Mouse (Mus musculus) hindbrain, embryonic 14.5 days (tissue): Measurements from ENCODE around the gene Kcnk16. TPM values are rescaled to one million over a fixed set of nuclear protein-coding genes. Genes with fewer than 3 reads are reported as not detected.
A peak's percentile ranks its signal among the peaks of the same experiment; 100 is the strongest.

Experiments
- ATAC-seq: fragments of 200-750 bp; cut with Nextera tagmentation; 2 replicates; pipeline ENCODE4 v1.8.0; 2017; ENCODE audit warnings: moderate number of reproducible peaks, mild to moderate bottlenecking, moderate TSS enrichment, moderate library complexity; ENCODE audit not compliant: low FRiP score
- DNase-seq: peaks from one replicate; pipeline ENCODE4 v3.0.0-alpha.2; 2015; ENCODE audit warnings: low spot score
- H3K27ac ChIP-seq: fragments of 300-500 bp; sonication (generic); 2 replicates; pipeline ENCODE4 v1.5.1; 2014; ENCODE audit warnings: mild to moderate bottlenecking, moderate library complexity
- H3K27me3 ChIP-seq: fragments of 300-500 bp; sonication (generic); 2 replicates; pipeline ENCODE4 v1.6.1; 2014; ENCODE audit warnings: mild to moderate bottlenecking, low read length, mixed read lengths; ENCODE audit not compliant: control insufficient read depth, insufficient read depth
- H3K36me3 ChIP-seq: fragments of 300-500 bp; sonication (generic); replicated peaks from 2 replicates; pipeline ENCODE4 v1.6.1; 2014; ENCODE audit not compliant: control insufficient read depth, insufficient read depth
- H3K4me1 ChIP-seq: fragments of 300-500 bp; sonication (generic); replicated peaks from 2 replicates; pipeline ENCODE4 v1.6.1; 2014; ENCODE audit warnings: antibody characterized with exemption, low read length, mixed read lengths; ENCODE audit not compliant: control insufficient read depth, insufficient read depth
- H3K4me2 ChIP-seq: fragments of 300-500 bp; sonication (generic); replicated peaks from 2 replicates; pipeline ENCODE4 v1.6.1; 2014; ENCODE audit warnings: mild to moderate bottlenecking, moderate library complexity
- H3K4me3 ChIP-seq: fragments of 300-500 bp; sonication (generic); replicated peaks from 2 replicates; pipeline ENCODE4 v1.5.1; 2014; ENCODE audit warnings: mild to moderate bottlenecking, low read length
- H3K9ac ChIP-seq: fragments of 300-500 bp; sonication (generic); 2 replicates; pipeline ENCODE4 v1.6.1; 2014
- H3K9me3 ChIP-seq: fragments of 300-500 bp; sonication (generic); 2 replicates; pipeline ENCODE4 v1.6.1; 2016; ENCODE audit warnings: low read length; ENCODE audit not compliant: control insufficient read depth
- WGBS: fragments of 180-500 bp; shearing (Covaris S2); extraction: QIAGEN DNeasy Blood & Tissue Kit; methylation state at CpG from one replicate; pipeline ENCODE4 v1.1.7; 2014; 5-methylcytosine and 5-hydroxymethylcytosine counted together
- polyA plus RNA-seq: library from polyadenylated mRNA; unstranded; fragments of >200 nt; fragmentation: Nextera tagmentation; extraction: Ambion mirVana; gene quantifications from 2 replicates; pipeline ENCODE4 v1.2.1, GENCODE M21; 2014

The Kcnk16 gene
- polyA plus RNA-seq, 1 experiment from 2014 or later = not detected

- Histone ChIP-seq H3K4me2 (no peak overlapping the region), H3K4me3 (no peak overlapping the region), H3K27ac (no peak overlapping the region), H3K4me1 (no peaks in the 10 kb centered on the region), H3K36me3 (no peaks in the 10 kb centered on the region), H3K9me3 (no peaks in the 10 kb centered on the region), H3K27me3 (no peaks in the 10 kb centered on the region), H3K9ac (no peak overlapping the region)
- ATAC-seq = no peak
- WGBS = 80% methylated on average over 4 of the region's 4 CpGs
- no peak for DNase-seq
Measured at GRCm38 (mm10) chr14:20262346-20262745, 6.7 kb downstream of the Kcnk16 start.

- no peaks in the 10 kb centered on the region for H3K4me1 ChIP-seq
- H3K36me3 ChIP-seq = no peaks in the 10 kb centered on the region
- peak; percentile 92 for DNase-seq
- H3K27ac ChIP-seq = no peak overlapping the region
- WGBS = 55% methylated on average over 8 of the region's 8 CpGs
- H3K9ac ChIP-seq = no peak overlapping the region
- H3K4me3 ChIP-seq = no peak overlapping the region
- peak; percentile 84 for ATAC-seq
- no peaks in the 10 kb centered on the region for H3K9me3 ChIP-seq
- no peak overlapping the region for H3K4me2 ChIP-seq
- no peaks in the 10 kb centered on the region for H3K27me3 ChIP-seq
Measured at GRCm38 (mm10) chr14:20258185-20259113, 10.6 kb downstream of the Kcnk16 start.

- H3K4me3 ChIP-seq = no peak overlapping the region
Measured at GRCm38 (mm10) chr14:20250237-20251171, 18.5 kb downstream of the Kcnk16 start.

GRCm38 (mm10) chr14:20248001-20248400, 21.0 kb downstream of the Kcnk16 start:
- no peak overlapping the region for H3K27ac ChIP-seq
- ATAC-seq (no peak), DNase-seq (no peak)
- H3K27me3 ChIP-seq = no peaks in the 10 kb centered on the region
- no peak overlapping the region for H3K4me2 ChIP-seq
- no peaks in the 10 kb centered on the region for H3K4me1 ChIP-seq
- 95% methylated on average over 3 of the region's 3 CpGs for WGBS
- H3K9me3 ChIP-seq = no peaks in the 10 kb centered on the region
- H3K9ac ChIP-seq = no peak overlapping the region
- H3K4me3 ChIP-seq = no peak overlapping the region
- H3K36me3 ChIP-seq = no peaks in the 10 kb centered on the region

More at GRCm38 (mm10) chr14:20250237-20251171, 18.5 kb downstream of the Kcnk16 start:
- Histone ChIP-seq H3K36me3 (no peaks in the 10 kb centered on the region), H3K27ac (no peak overlapping the region), H3K4me2 (no peak overlapping the region), H3K9ac (no peak overlapping the region), H3K4me1 (no peaks in the 10 kb centered on the region), H3K9me3 (no peaks in the 10 kb centered on the region), H3K27me3 (no peaks in the 10 kb centered on the region)
- ATAC-seq (peak; percentile 21; the same call in 1 of the 2 replicates), DNase-seq (no peak)
- 54% methylated on average over 14 of the region's 14 CpGs for WGBS

GRCm38 (mm10) chr14:20246811-20247266, 22.2 kb downstream of the Kcnk16 start:
- 66% methylated on average over 11 of the region's 11 CpGs for WGBS
- H3K36me3 ChIP-seq = no peaks in the 10 kb centered on the region
- no peak overlapping the region for H3K4me3 ChIP-seq
- H3K27ac ChIP-seq = no peak overlapping the region
- no peak for ATAC-seq
- H3K4me1 ChIP-seq = no peaks in the 10 kb centered on the region
- DNase-seq = no peak
- H3K27me3 ChIP-seq = no peaks in the 10 kb centered on the region
- no peak overlapping the region for H3K4me2 ChIP-seq
- no peak overlapping the region for H3K9ac ChIP-seq
- H3K9me3 ChIP-seq = no peaks in the 10 kb centered on the region

GRCm38 (mm10) chr14:20245861-20246260, 23.1 kb downstream of the Kcnk16 start:
- DNase-seq = no peak

GRCm38 (mm10) chr14:20245318-20245717, 23.7 kb downstream of the Kcnk16 start:
- no peak for ATAC-seq

More at GRCm38 (mm10) chr14:20245861-20246260, 23.1 kb downstream of the Kcnk16 start:
- no peaks in the 10 kb centered on the region for H3K36me3 ChIP-seq
- no peak overlapping the region for H3K4me3 ChIP-seq
- no peak overlapping the region for H3K4me2 ChIP-seq
- no peak overlapping the region for H3K27ac ChIP-seq
- no peaks in the 10 kb centered on the region for H3K9me3 ChIP-seq
- 82% methylated on average over 5 of the region's 5 CpGs for WGBS
- no peaks in the 10 kb centered on the region for H3K27me3 ChIP-seq
- no peak for ATAC-seq
- no peaks in the 10 kb centered on the region for H3K4me1 ChIP-seq
- H3K9ac ChIP-seq = no peak overlapping the region

GRCm38 (mm10) chr14:20243158-20243557, 25.8 kb downstream of the Kcnk16 start:
- ATAC-seq (no peak), DNase-seq (no peak)
- H3K4me1 ChIP-seq = no peaks in the 10 kb centered on the region
- H3K9me3 ChIP-seq = no peaks in the 10 kb centered on the region
- no peak overlapping the region for H3K4me3 ChIP-seq
- H3K9ac ChIP-seq = no peak overlapping the region
- no peak overlapping the region for H3K4me2 ChIP-seq
- no peak overlapping the region for H3K27ac ChIP-seq
- no peaks in the 10 kb centered on the region for H3K27me3 ChIP-seq
- no peaks in the 10 kb centered on the region for H3K36me3 ChIP-seq
- WGBS = 89% methylated on average over 3 of the region's 3 CpGs

More at GRCm38 (mm10) chr14:20245318-20245717, 23.7 kb downstream of the Kcnk16 start:
- no peaks in the 10 kb centered on the region for H3K36me3 ChIP-seq
- no peaks in the 10 kb centered on the region for H3K4me1 ChIP-seq
- H3K27ac ChIP-seq = no peak overlapping the region
- H3K4me2 ChIP-seq = no peak overlapping the region
- H3K27me3 ChIP-seq = no peaks in the 10 kb centered on the region
- WGBS = 72% methylated on average over 2 of the region's 2 CpGs
- H3K9ac ChIP-seq = no peak overlapping the region
- H3K9me3 ChIP-seq = no peaks in the 10 kb centered on the region
- no peak for DNase-seq
- H3K4me3 ChIP-seq = no peak overlapping the region

GRCm38 (mm10) chr14:20242454-20242853, 26.5 kb downstream of the Kcnk16 start:
- H3K4me3 ChIP-seq = no peak overlapping the region
- ATAC-seq = no peak
- H3K27me3 ChIP-seq = no peaks in the 10 kb centered on the region
- H3K4me1 ChIP-seq = no peaks in the 10 kb centered on the region
- H3K27ac ChIP-seq = no peak overlapping the region
- H3K9me3 ChIP-seq = no peaks in the 10 kb centered on the region
- H3K36me3 ChIP-seq = no peaks in the 10 kb centered on the region
- DNase-seq = no peak
- H3K4me2 ChIP-seq = no peak overlapping the region
- WGBS = 89% methylated on average over 8 of the region's 8 CpGs
- no peak overlapping the region for H3K9ac ChIP-seq
